Mouse (Mus musculus) ES-E14 (cell line): Measurements from ENCODE around the gene Teddm2. TPM values are rescaled to one million over a fixed set of nuclear protein-coding genes. Genes with fewer than 3 reads are reported as not detected.

ENCODE experiments used
- DNase-seq: peaks from one replicate; pipeline ENCODE4 v3.0.0-alpha.2; 2013; ENCODE audit warnings: low read depth, low spot score
- H3K27ac ChIP-seq: 2 replicates; pipeline ENCODE4 v1.5.1; 2012; ENCODE audit warnings: low read depth, mild to moderate bottlenecking, low read length, moderate library complexity, mixed read lengths; ENCODE audit not compliant: poor library complexity, insufficient read depth, severe bottlenecking
- H3K36me3 ChIP-seq: 2 replicates; pipeline ENCODE4 v1.6.1; 2012; ENCODE audit warnings: mild to moderate bottlenecking, low read length, moderate library complexity, mixed read lengths; ENCODE audit not compliant: control insufficient read depth, poor library complexity, insufficient read depth, severe bottlenecking
- H3K4me1 ChIP-seq, 2 experiments: fragments of 150-350 bp in 1 of 2; sonication (generic) in 1 of 2; 2 replicates each; pipeline ENCODE4 v1.6.1; 2012; ENCODE audit warnings: low read length in 2 of 2, mild to moderate bottlenecking in 1 of 2, mixed read lengths in 1 of 2; ENCODE audit not compliant: control insufficient read depth in 2 of 2, insufficient read depth in 2 of 2, poor library complexity in 1 of 2
- H3K4me3 ChIP-seq, 2 experiments: fragments of 150-350 bp in 1 of 2; sonication (generic) in 1 of 2; 2 replicates each; pipeline ENCODE4 v1.5.1; 2012; ENCODE audit warnings: low read length in 2 of 2, low read depth in 1 of 2, mild to moderate bottlenecking in 1 of 2, mixed read lengths in 1 of 2; ENCODE audit not compliant: insufficient read depth in 1 of 2, poor library complexity in 1 of 2, severe bottlenecking in 1 of 2
- H3K9ac ChIP-seq: 2 replicates; pipeline ENCODE4 v1.6.1; 2012; ENCODE audit warnings: low read depth, mild to moderate bottlenecking, low read length, mixed read lengths; ENCODE audit not compliant: poor library complexity, insufficient read depth, severe bottlenecking
- H3K9me3 ChIP-seq: fragments of 150-350 bp; sonication (generic); 2 replicates; pipeline ENCODE4 v1.6.1; 2012; ENCODE audit warnings: low read depth, mild to moderate bottlenecking, low read length; ENCODE audit not compliant: control insufficient read depth, insufficient read depth
- CHD2 ChIP-seq: IDR thresholded peaks from 2 replicates; pipeline ENCODE4 v1.6.1; 2014; ENCODE audit warnings: mild to moderate bottlenecking, low read depth, low read length, inconsistent platforms
- HCFC1 ChIP-seq: IDR thresholded peaks from 2 replicates; pipeline ENCODE4 v1.6.1; 2012; ENCODE audit warnings: low read length, inconsistent platforms, borderline replicate concordance; ENCODE audit not compliant: insufficient read depth
- MAFK ChIP-seq: IDR thresholded peaks from 2 replicates; pipeline ENCODE4 v1.6.1; 2014; ENCODE audit warnings: mild to moderate bottlenecking, low read depth, low read length, inconsistent platforms; ENCODE audit not compliant: insufficient read depth
- ZC3H11A ChIP-seq: IDR thresholded peaks from 2 replicates; pipeline ENCODE4 v1.6.1; 2012; ENCODE audit warnings: low read depth, mild to moderate bottlenecking, inconsistent platforms, low read length, borderline replicate concordance
- ZNF384 ChIP-seq: IDR thresholded peaks from 2 replicates; pipeline ENCODE4 v1.6.1; 2012; ENCODE audit warnings: low read depth, low read length, inconsistent platforms
- in situ Hi-C, 2 experiments: fragments of 600-800 bp; cut with MboI; formaldehyde crosslinking; loops; one replicate each; pipeline ENCODE4 v1.15.1; 2025; ENCODE audit warnings: low sequenced_read_pairs in 2 of 2, inconsistent platforms in 1 of 2; ENCODE audit not compliant: unreplicated experiment in 2 of 2
- total RNA-seq: library from RNA; depleted of rRNA; stranded (reverse); fragments of 300-350 nt; gene quantifications from 2 replicates; pipeline ENCODE4 v1.2.3, GENCODE M21; 2012

Gene Teddm2
- total RNA-seq, 1 experiment: 0.62 TPM

DNA sequence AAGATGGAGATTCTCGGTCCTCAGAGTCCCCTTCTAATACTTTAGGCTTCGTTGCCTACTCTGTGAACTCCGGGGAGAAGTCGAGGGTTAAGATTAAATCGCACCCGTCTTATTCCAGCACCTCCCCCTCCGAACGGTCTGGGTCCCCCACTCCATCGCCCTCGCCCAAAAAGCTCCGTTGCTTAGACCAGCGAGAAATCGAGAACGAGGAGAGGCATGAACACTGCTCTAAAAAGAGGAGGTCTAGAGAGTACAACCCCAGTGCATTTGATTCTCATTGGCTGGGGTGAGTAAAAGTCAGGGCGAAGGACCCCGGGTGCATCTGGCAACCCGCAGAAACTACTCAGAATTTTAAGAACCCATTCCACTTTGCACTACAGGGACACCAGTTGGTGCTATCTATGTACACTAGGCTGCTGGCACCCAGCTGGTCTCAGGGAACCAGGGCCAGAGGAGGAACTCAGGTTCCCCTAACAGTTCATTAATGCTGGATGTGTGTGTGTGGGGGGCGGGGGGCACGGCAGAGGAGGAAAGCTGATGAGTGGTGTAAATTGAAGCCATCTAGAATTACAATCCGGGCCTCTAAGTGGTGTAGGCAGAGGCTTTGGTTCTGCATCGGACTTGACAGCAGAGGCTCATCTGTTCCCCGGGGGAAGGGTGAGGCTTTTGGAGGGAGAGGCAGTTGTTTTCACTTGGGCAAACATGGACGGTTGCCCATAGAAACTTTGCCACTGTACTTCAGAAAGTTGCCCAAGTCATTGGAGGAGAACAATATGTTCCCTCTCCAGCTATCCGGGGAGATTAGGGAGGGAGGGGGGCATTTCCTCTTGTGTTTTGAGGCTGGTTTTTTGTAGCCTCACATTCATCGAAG is 1.1 kb upstream of the Teddm2 start:
- H3K9ac ChIP-seq: peak overlapping the region; percentile 84
- H3K4me1 ChIP-seq: peaks cover 3 to 4% of the 10 kb centered on the region in 2 experiments; a peak in 1 of 4 replicates
- no peak for TF ChIP-seq HCFC1
- no peak for TF ChIP-seq ZC3H11A
- TF ChIP-seq MAFK: no peak
- no peak for TF ChIP-seq CHD2
- TF ChIP-seq ZNF384: no peak
- in situ Hi-C loops: no loop called here
- no peak overlapping the region for H3K27ac ChIP-seq
- H3K36me3 ChIP-seq: peaks cover 30% of the 10 kb centered on the region
- no peaks in the 10 kb centered on the region for H3K9me3 ChIP-seq
- peak overlapping the region; percentile 79 to 86 for H3K4me3 ChIP-seq
- DNase-seq: no peak

- no peak for TF ChIP-seq MAFK
- no peak for TF ChIP-seq ZNF384
- no peak for TF ChIP-seq HCFC1
- no peak for TF ChIP-seq CHD2
- TF ChIP-seq ZC3H11A: no peak
- Histone ChIP-seq H3K36me3 (peaks cover 26% of the 10 kb centered on the region), H3K9me3 (no peaks in the 10 kb centered on the region), H3K27ac (0 out of 2 replicates have a peak overlapping the region, but pooled peaks have one; percentile 30), H3K4me1 (peaks cover 3 to 4% of the 10 kb centered on the region in 2 experiments; a peak in 1 of 4 replicates), H3K9ac (peak overlapping the region; percentile 84), H3K4me3 (peak overlapping the region; percentile 79 to 86)
- in situ Hi-C loops: no loop called here
- no peak for DNase-seq
Observed at GRCm38 (mm10) chr1:153900381-153900780, 353 bp upstream of the Teddm2 start.

GRCm38 (mm10) chr1:153898989-153899730 is 868 bp downstream of the Teddm2 start:
- Histone ChIP-seq H3K9ac (peak overlapping the region; percentile 68), H3K4me1 (peaks cover 3 to 4% of the 10 kb centered on the region in 2 experiments; a peak in 1 of 4 replicates), H3K36me3 (peaks cover 15% of the 10 kb centered on the region), H3K9me3 (no peaks in the 10 kb centered on the region), H3K27ac (peak overlapping the region; percentile 13; the same call in 1 of the 2 replicates), H3K4me3 (peak overlapping the region; percentile 62 to 77)
- TF ChIP-seq ZNF384 (no peak), MAFK (no peak), ZC3H11A (no peak)
- DNase-seq: peak; percentile 38
- in situ Hi-C loops: loop anchor here (10.0 to 25.0 kb wide), 2 partner anchors 216 to 288 kb away; no protein-coding TSS in a partner anchor

DNA sequence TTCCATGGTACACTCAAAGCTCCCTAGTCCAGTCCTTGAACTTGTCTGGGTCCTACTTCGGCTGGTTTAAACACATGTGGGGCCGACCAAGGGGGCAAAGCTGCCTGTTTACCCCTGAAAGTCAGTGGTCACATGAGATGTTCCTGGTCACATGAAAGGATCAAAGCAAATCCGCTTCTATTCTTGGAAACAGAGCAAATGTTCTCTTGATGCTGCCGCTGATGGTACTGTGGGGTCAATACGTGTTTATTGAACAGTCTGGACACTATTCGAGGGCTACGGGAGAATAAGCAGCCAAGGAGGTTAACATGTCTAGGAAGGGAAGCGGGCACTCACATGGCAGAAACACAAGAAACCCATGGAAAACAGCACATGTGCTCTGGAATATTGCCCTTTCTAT is 2.8 kb downstream of the Teddm2 start:
- H3K9me3 ChIP-seq: no peaks in the 10 kb centered on the region
- no peak for TF ChIP-seq CHD2
- no peak for TF ChIP-seq MAFK
- TF ChIP-seq ZNF384: no peak
- no peak for TF ChIP-seq HCFC1
- TF ChIP-seq ZC3H11A: no peak
- no peak overlapping the region for H3K27ac ChIP-seq
- H3K36me3 ChIP-seq: no peaks in the 10 kb centered on the region
- in situ Hi-C loops: loop anchor here (10.0 to 25.0 kb wide), 2 partner anchors 218 to 290 kb away; no protein-coding TSS in a partner anchor
- peaks cover 3 to 4% of the 10 kb centered on the region in 2 experiments; a peak in 1 of 4 replicates for H3K4me1 ChIP-seq
- no peak overlapping the region for H3K9ac ChIP-seq
- H3K4me3 ChIP-seq: no peak overlapping the region
- no peak for DNase-seq
